Mouse (Mus musculus) right cerebral cortex, postnatal 14 days (tissue): ENCODE measurements around the gene Ky.
A peak's percentile ranks its signal among the peaks of the same experiment; 100 is the strongest.

ENCODE experiments used
- DNase-seq: peaks from one replicate; pipeline ENCODE4 v3.0.0; 2022

Gene Ky

DNA sequence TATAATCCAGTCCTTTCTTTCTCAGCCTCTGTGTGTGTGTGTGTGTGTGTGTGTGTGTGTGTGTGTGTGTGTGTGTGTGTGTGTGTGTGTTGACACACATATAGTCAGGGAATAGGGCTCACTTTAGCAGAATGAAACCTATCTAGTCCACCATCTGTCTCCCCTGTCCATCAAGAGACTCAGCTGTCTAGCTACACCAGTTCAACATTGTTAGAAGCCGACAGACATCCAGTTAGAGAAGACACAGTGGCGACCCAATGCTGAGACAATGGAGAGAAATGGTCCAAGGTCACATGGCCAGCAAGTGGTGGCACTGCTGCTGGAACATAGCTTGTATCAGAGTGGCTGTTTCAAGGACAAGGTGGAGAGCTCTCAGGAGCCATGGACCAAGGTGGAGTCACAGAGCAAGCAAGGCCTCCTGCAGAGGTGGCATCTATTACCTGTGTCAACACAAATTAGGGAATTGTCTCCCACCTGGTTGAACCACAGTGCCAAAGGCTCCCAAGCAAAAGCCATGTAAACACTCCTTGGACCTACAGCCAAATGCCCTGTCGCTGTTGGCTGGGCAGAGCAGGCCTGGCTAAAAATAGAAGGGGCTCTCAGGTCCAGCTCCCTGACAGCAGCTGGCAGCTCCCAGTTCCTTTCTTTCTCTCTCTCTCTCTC lies 703 bp upstream of the Ky start:
- no peak for DNase-seq

DNA sequence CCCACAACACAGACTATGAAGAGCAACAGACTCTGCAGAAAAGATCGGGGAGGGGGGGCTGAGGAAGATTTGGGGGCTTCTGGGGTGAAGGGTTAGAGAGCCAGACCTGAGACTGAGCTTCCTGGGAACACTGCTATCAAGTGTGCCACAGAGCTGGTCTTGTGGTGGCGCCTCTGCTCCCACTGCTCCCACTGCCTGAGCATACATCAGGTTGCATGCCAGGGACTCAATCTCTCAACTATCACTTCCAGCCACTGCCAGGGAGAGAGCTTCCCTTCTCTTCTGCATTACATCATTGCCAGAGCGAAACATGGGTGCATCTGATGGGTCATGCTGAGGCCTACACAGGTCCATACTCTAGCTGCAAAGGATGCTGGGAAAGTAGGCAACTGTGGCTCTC lies 2.8 kb downstream of the Ky start:
- DNase-seq = no peak

DNA sequence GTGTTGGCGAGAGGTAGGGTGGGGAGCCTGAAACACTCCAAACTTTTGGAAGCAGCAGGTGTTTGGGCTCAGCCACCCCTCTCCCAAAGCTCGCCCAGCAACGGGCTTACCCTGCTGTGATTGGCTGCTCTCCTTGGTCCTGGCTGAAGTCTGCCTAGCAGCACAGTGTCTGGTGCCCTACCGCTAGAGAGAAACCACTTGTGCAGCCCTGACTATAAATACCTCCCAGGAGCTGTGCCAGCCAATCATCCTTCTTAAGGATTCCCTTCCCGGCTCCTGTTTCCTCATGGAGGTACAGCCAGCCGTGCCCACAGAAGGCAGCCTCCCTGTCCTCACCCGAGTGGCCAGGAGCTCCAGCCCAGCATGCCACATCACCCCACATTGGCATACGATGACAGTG lies 5.9 kb downstream of the Ky start:
- DNase-seq = peak; percentile 52

DNA sequence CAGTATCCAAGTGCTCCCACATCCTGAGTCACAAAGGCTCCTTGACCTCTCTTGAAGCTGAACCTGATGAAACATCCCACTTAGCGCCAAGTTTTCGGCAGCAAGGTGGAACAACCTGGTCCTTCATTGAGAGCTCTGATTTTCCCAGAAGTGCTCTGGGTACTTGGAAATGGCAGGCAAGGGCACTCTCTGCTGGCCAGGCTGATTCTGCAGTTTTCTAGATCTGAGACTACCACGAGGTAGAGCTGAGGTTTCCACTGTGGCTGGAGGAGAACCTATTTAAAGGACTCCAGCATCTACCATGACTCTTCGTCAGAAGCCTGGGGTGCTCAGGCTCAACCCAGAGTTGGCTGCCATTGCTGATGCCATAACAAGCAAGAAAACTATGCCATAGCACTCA lies 8.0 kb downstream of the Ky start:
- DNase-seq = no peak

DNA sequence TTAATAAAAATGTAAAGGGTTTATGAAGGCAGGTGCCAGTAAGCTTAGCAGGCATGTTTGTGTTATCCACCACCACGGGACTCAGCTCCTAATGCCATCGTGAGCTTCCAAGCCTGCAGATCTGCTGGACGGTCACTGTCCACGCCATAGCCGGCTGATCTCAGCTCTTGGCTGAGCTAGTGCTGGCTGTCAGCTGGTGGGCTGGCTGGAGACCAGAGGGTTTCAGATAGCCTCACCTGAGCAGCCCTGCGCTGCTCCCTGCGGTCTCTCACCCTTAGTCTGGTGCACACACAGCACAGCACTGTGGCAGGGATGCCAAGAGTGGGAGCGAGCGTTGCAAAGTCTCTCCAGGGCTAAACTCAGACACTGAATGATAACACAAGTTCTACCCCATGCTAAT lies 12.9 kb downstream of the Ky start:
- no peak for DNase-seq

DNA sequence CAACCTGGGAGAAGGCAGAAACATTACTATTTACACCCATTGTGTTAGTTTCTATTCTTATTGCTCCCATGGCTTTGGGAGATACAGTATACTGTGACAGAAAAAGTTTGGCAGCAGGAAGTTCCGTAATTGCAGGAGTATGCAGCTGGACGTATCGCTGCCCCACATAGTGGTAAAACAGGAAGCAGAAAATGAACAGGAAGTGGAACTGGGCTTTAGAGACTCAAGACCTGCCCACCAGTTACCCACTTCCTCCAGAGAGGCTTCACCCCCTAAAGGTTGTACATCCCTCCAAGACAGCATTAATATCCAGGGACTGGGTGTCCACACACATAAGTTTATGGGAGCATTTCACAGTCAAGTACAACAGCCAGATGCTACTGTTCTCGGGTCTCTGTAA lies 15.8 kb downstream of the Ky start:
- no peak for DNase-seq

DNA sequence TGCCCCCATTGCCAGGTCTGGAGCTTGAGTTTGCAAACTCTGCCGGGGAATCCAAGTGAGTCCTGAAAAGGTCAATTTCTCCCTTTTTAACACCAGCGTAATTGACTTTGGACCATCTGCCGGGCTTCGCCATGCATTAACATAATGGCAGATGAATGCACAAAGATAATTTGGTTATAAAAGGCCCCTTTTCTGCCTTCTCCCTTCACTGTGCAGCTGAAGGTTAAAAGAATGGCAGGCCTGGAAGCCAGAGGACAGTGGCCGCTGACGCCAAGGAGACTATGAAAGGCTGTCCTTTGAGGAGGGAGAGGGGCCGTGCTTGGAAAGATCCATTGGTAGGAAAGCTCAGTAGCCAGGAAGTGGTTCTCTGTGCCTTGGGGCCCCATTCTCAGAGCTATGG lies 22.6 kb downstream of the Ky start:
- DNase-seq = no peak

DNA sequence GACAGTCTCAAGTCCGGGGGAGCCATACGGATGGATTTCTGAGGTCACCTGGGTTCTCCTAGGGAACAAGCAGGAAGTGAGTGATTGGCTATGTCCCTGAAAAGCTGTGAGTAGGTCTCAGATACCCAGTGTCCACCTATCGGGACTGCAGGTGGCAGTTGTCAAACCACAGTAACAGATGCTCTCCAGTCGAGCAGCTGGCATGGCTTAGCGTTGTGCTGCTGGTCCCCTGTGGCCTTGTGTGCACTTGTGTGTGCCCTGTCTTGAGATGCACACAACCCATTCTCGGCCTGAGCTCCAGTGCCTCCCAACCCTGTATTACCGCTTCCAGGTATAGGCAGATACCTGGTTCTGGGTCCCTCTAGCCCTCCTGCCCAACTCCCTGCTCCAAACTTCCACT lies 23.0 kb downstream of the Ky start:
- no peak for DNase-seq

DNA sequence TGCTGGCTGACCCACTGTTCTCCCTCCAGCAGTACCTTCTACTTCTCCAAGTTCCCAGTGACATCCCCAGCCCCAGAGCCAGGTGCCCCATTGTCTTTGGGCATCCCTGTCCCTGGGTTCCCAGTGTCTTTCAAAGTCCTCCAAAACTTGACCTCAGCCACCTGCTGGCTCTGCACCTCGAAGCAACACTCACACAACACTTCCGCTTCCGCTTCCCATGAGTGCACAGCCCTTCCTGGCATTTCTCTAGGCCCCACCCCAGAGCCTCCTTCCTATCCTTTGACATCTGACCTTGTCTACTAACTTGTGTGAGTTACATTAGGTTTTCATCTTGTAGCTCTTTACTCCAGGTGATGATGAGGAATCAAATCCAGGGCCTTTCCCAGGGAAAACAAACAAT lies 23.5 kb downstream of the Ky start:
- DNase-seq = no peak

DNA sequence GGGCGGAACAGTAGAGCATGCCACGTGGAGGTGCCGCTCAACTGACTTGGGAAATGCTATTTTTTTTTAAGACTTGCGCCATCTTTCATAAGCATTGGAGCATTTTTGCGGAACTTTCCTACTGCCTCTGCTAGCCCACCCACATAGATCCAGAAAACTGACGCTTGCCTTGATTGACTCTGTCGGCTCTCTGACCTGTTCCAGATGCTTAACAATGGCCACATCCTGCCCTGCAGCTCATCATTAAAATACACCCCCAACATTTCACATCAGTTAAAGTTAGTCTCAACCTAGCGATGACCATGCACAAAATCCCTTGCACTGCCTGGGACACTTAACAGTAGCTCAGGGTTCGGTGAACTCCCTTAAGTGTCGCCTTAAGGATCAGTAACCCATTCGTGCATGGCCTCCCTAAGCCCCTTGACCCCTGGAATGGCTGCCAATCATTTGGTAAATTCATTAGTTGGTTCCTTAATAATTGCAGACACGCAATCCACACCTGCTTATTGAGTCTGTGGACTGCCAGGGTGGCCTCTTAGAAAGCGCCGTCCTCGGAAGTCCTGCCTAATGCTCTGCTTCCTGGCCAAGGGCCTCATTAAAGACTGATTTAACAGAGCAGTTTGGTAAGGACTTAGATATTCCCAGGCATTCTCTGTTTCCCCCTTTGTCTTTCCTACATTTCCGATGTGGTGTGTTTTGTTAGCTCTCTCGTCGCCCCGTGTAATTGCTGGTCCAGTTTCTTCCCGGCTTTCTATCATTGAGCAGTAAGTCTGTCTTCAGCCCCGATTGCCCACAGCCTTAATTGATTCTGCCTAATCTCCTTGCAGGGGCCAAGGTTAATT lies 25.7 kb downstream of the Ky start:
- no peak for DNase-seq

DNA sequence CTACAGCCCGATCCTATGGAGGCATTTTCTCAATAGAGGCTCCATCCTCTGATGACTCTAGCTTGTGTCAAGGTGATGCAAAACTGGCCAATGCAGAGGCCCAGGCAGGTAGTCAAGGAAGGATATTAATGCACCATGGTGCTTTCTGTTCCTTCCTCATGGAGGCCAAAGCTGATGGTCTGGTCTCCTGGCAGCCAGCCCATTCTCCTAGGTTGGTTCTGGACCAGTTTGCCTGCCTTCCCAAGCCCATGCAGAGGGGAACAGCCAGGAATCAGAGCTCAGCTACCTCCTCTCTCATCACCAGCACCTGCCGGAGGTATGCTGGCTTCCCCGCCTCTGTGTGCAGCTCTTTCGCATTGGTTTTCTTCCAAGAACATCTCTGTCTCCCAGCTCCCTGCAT lies 31.4 kb downstream of the Ky start:
- DNase-seq = no peak

DNA sequence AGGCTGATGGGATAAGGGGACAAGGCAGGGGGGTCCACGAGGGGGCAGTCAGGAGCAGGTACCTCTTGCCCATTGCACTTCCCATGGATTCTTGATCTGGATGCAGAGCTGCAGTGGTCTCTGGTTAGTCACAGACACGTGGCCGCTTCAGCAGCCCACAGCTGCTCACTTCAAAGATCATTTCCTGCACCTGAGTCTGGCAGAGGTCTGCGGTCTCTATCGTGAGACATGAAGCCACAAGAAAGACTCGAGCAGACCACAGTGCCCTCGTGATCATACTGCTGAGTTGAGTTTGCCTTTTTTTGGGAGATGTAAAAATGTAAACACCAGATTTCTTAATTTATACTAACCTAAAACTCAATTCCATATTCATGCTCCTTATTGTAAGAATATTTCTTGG lies 34.1 kb downstream of the Ky start:
- no peak for DNase-seq

DNA sequence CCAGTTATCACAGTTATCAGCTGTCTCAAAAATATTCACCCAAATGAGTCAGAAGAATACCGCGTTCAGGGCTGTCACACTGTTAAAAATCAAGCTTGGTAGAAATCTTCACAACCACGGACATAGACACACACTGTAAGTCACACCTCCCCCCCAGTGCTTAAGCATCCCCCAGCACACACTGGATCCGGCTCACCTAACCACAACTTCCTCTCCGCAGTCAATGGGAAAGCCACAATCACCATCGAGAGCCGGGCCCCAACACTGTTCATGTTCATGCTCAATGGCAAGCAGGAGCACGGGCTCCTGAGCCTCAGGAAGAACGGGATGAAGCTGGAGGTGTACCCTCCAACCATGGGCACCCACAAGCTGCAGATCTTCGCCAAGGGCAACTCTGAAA lies 36.1 kb downstream of the Ky start:
- DNase-seq = no peak

DNA sequence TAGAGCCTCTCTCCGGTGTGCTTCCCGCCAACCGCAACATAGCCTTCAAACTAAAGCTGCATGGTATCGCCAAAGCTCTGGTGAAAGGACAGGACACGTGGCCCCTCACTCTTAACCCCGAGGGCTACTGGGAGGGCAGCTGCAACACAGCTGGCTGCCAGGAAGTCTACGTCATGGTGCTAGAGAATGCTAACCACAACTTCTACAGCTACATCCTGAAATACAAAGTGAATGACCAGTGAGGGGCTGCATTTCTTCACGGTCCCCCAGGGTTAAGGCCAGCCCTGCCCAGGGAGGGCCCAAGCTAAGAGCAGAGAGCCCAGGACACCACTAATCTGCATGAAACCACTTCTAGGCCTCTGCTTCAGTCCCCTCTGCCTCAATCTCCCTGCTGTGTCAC lies 37.0 kb downstream of the Ky start:
- no peak for DNase-seq

DNA sequence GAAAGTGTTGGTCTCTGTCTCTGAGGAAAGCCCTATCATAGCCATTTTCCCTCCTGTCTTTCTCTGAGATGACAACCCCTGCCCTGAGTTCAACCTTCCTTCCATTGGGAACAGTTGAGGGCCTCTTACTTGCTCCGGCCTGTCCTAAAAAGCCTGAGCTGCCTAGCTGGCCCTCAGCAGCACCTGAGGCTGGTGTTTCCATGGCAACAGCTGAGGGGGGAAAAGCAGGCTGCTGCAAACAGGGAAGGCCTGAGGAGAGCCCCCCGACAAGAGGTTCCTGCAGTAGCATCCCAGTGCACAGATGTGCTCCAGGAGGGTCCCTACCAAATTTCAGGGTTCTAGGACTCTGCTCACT lies 38.2 kb downstream of the Ky start:
- no peak for DNase-seq

DNA sequence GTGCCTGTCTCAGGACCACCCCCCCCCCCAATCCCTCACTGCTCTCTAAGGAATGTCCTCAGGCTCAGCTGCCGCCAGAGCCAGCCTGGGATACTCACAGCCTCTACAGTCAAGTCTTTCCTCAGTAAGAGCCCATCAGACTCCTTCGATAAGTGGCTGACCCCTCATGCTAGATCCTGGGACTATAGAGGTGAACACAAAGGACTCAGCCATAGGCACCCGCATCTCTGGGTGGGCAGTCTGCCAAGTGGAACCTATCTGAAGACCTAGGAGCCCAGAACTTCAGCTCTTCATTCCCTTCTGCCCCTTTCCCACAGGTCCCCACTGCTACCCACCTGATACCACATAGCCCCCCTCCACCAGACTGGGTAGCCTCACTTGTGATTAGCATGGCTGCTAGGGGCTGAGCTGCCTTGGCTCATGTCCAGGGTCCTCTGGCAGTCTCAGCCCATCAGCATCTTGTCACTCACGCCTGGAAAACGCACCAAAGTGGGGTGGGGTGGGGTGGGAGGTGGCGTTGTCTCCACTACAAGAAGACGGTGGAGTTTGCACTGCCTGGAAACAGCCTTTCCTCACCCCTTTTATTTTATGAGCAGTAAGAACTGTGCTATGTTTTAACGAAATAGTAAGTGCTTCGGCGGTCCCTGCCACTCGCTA lies 38.7 kb downstream of the Ky start:
- peak; percentile 18 for DNase-seq

DNA sequence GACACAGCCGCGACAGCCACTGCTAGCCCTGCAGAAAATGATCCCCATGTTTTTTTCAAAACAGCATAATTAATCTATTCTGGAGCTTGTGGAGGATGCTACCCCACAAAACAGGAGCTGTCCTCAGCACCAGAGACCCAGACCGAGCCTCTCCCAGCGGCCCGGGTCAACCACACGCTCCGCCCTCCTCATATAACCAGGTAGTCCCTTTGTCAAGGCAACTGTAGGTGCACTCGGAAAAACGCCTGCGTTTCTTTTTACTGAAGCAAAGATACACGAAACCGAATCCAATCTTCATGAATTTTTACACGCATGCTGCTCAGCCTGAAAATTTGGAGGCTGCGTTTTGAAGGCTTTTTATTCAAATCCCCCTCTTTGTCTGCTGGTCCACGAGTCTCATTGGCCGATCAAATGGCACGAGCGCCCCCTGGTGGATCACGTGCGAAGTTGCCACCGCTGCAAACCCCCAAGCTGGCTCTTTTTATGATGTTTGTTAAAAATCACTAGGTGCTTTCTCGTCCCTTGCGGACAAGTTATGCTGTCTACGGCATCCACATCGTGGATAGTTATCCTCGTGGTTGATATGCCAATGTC lies 39.3 kb downstream of the Ky start:
- DNase-seq = peak; percentile 82

DNA sequence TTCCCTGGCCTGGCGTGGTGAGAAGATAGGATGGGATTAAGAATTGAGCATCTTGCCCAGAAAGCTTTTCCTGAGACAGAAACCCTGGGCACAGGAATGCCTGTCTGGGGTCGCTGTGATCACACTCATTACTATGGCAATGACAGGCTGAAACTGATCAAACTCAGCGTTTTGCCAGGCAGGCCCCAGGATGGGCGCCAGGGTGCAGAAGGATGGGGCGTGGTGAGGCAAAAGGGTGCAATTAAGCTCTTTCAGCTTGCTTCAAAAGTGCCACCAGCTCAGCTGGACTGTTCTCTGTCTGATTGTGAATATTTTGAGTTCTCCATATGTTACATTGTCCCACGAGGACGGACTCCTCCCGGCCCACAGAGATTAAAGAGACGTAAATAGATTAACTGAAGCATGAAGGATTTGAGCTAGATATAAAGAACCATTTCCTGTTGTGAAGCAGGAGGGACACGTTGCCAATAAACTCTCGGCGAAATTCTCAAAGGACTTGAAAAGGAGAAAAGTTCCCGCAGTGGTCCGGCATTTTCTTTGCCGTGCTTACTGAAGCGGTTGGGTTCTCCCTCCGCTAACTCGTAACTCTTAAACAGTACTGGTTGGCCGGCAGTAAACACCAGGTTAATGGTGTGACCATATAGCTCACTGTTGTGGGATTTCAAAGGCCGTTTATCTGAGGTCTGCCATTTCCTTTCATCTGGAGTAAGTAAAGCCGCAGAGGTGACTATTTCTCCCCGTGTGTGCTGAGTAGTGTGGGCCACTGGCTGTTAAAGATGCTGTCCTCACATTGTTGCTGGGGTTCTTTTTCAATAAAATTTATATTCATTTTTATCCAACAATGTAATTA lies 40.1 kb downstream of the Ky start:
- DNase-seq = no peak

DNA sequence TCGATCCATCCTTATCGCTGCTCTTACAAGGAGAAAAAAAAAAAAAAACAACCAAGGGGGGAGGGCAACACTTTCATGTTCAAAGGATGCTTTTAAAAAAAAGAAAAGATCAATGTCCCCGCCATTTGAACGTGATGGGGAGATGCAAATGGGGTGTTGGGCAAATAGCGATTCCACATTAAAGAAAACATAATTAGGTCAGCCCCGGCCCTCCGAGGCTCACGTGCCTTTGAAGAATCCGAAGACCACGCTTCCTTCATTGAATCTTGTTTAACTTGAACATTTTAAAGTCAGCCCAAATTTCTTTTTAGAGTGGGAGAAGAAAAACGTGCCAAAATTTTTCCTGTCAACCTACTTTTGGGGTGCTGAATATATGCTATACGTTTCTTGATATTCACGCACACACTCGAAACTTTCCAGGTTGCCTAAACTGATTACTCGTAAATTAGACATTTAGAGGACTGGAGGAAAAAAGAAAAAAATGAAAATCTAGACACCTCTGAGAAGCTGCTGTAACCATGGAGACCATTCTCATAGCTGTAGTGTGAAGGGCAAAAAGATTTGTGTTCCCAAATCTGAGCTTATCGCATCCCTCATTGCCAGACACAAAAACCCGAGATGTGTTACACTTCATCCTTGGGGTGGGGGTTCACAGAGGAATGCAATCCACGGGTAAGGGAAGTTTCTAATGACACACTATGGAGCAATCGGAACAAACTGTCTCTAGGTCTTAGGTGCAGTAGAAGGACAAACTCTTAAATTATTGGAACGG lies 40.9 kb downstream of the Ky start:
- DNase-seq = no peak

DNA sequence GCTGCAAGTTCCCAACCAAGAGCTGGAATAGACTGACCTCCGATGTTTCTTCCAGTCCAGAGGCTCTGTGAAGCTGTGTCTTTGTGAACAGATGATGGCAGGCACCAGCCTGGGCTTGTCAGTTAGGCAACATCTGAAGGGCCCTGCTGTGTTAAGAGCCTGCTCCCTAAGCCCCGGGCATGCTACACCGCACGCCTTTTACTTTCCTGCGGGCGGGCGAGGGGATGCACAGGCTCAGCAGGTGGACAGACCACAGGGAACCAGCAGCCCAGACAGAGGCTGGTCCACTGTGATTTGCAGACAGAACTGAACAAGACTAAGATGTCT lies 41.4 kb downstream of the Ky start:
- no peak for DNase-seq

DNA sequence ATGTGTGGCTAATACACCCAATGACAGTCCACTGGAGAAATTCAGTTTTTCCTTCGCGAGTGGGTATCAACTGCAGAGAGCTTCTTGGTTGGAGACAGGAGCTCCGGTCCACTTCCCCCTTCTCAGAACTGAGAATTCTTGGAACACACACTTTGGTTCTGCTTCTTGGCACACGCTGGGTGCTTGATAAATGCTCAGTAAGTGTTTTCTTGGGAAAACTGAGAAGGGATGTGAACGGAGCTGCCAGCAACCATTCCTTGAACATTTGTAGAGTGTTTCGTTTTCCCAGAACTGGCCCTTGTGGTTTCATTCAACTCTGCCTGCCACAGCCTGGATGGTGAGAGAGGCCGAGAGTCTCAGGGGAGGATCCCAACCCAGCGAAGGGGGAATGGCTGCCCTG lies 43.7 kb downstream of the Ky start:
- DNase-seq = no peak

DNA sequence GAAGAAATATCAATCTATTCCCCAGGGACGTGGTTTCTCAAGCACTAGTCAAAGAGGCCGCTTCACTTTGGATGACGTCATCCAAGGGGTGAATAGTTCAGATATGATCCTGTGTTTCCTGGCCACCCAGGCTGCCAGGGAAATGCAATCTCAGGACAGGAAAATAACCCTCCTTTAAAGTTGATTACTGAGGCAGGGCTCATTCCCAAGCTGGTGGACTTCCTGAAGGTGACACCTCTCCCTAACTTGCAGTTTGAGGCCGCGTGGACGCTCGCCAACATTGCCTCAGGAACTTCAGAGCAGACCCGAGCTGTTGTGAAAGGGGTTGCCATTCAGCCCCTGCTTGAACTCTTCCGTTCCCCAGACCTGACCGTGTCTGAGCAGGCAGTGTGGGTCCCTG lies 46.2 kb downstream of the Ky start:
- no peak for DNase-seq
